Mouse (Mus musculus) spleen, adult 2 months (tissue): ENCODE results near the gene Smyd3. TPM values are rescaled to one million over a fixed set of nuclear protein-coding genes. Genes with fewer than 3 reads are reported as not detected.

Source experiments
- DNase-seq, 2 experiments: peaks; one replicate each; pipeline versions ENCODE4 v3.0.0 to v3.0.0-alpha.2; 2012 to 2021; ENCODE audit warnings: low spot score in 2 of 2, low read depth in 1 of 2
- H3K27ac ChIP-seq: fragments of 200-500 bp; 2 replicates; pipeline ENCODE4 v1.5.1; 2012; ENCODE audit warnings: low read length, inconsistent platforms; ENCODE audit not compliant: insufficient read depth
- H3K27me3 ChIP-seq: fragments of 200-500 bp; 2 replicates; pipeline ENCODE4 v1.6.1; 2012; ENCODE audit warnings: mild to moderate bottlenecking, moderate library complexity, low read length, inconsistent platforms; ENCODE audit not compliant: control insufficient read depth, insufficient read depth
- H3K36me3 ChIP-seq: fragments of 200-500 bp; 2 replicates; pipeline ENCODE4 v1.6.1; 2012; ENCODE audit warnings: mild to moderate bottlenecking, low read length, inconsistent platforms; ENCODE audit not compliant: control insufficient read depth, insufficient read depth
- H3K4me1 ChIP-seq: fragments of 200-500 bp; 2 replicates; pipeline ENCODE4 v1.6.1; 2011; ENCODE audit warnings: inconsistent platforms; ENCODE audit not compliant: control insufficient read depth, insufficient read depth, insufficient read length
- H3K4me3 ChIP-seq: fragments of 200-500 bp; 2 replicates; pipeline ENCODE4 v1.5.1; 2011; ENCODE audit warnings: mild to moderate bottlenecking, inconsistent platforms; ENCODE audit not compliant: insufficient read depth, insufficient read length; ENCODE audit errors: extremely low read depth
- CTCF ChIP-seq: fragments of 200-500 bp; IDR thresholded peaks from 2 replicates; pipeline ENCODE4 v1.5.1; 2011; ENCODE audit warnings: mild to moderate bottlenecking, inconsistent platforms; ENCODE audit not compliant: insufficient read depth, insufficient read length, insufficient replicate concordance; ENCODE audit errors: extremely low read depth
- POLR2A ChIP-seq: fragments of 200-500 bp; IDR thresholded peaks from 2 replicates; pipeline ENCODE4 v1.6.1; 2011; ENCODE audit warnings: low read depth, low read length, inconsistent platforms
- WGBS: fragments of 180-500 bp; shearing (Covaris S2); methylation state at CpG from one replicate; pipeline ENCODE4 v1.1.7; 2018; 5-methylcytosine and 5-hydroxymethylcytosine counted together
- polyA plus RNA-seq: library from polyadenylated mRNA; depleted of rRNA; stranded (reverse); fragments of >200 nt; gene quantifications from 2 replicates; pipeline ENCODE4 v1.2.3, GENCODE M21; 2012

The Smyd3 gene
- polyA plus RNA-seq, 1 experiment = 3.6 TPM

DNA sequence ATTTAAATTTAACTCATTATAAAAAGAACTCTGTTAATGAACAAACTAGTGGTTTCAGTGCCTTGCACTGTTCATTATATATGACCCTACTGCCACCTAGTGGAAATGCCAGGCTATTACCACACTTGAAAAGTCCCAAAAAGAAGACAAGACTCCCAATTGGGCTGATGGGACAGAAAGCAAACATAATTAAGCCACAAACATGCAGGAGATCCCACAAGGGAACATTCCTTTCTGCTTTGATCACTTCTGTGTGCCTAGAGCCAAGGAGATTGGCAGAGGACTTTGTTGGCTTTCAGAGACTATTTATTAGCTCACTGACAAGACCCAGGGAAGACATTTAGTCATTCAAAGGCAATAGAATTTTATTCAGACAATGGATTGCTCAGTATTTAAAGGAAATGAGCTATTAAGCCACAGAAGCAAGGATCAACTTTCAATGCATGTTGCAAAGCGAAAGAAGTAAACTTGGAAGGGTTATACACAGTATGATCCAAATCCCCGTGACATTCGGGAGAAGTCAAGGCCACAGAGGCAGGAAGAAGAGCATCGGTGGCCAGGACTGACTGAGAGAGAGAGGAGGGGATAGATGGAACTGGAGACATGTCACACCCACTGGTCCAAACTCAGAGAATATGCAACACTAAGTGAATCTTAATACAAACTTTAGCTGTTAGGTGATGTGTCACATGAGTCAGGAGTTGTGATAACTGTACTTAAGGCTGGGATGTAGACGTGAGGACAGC, 40.5 kb downstream of the Smyd3 start:
- peak; percentile 17 to 24 for DNase-seq
- TF ChIP-seq CTCF (no peak), POLR2A (no peak)
- Histone ChIP-seq H3K36me3 (0 out of 2 replicates have a peak, but pooled peaks cover 3% of the 10 kb centered on the region), H3K4me1 (no peaks in the 10 kb centered on the region), H3K27me3 (no peaks in the 10 kb centered on the region), H3K27ac (no peak overlapping the region), H3K4me3 (no peak overlapping the region)
- 90% methylated on average over 5 of the region's 5 CpGs for WGBS

DNA sequence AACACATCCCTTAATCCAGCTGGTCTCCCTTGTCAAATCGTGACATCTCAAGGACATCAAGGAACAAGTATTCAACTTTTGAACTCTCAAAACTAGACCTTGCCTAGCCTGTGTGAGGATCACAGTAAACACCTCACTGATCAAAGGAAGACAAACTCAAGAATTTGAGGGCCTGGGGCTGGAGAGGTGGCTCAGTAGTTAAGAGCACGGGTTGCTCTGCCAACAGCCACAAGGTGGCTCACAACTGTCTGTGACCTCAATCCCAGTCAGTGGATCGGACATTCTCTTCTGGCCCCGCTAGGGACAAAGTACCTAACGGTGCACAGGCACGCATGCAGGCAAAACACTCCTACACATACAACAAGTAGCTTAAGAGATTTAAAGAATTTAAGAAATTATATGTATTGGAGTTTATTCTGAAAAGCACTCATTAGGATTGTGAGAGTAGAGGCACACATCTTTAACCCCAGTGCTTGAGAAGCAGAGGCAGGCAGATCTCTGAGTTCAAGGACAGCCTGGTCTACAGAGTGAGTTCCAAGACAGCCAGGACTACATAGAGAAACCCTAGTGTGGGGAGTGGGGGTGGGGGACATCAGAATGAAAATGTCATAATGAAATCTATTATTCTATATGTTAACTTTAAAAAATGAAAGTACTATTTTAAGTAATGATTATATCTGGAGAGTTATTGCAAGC, 41.2 kb downstream of the Smyd3 start:
- TF ChIP-seq CTCF = no peak
- no peak for TF ChIP-seq POLR2A
- H3K36me3 ChIP-seq = 0 out of 2 replicates have a peak, but pooled peaks cover 3% of the 10 kb centered on the region
- H3K4me1 ChIP-seq = no peaks in the 10 kb centered on the region
- no peak overlapping the region for H3K27ac ChIP-seq
- 80% methylated on average over 6 of the region's 6 CpGs for WGBS
- DNase-seq = no peak
- no peaks in the 10 kb centered on the region for H3K27me3 ChIP-seq
- no peak overlapping the region for H3K4me3 ChIP-seq

DNA sequence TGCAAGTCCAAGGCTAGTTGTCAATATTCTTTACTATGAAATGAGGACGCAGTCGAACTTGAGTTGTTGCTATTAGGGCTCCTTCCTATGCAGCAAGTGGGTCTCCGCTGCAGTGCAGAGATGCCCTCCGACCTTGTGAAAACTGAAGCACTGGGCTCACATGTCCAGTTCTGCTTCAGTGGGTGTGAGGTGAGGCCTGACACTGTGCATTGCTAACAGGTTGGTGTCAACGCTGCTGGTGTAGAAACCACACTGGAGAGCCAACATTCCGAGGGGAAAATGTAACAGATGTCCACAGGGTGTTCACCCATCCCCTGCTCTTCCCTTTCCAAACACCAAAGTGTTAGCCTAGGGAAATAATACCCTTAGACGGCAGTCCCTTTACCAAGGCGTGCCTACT, 43.1 kb downstream of the Smyd3 start:
- DNase-seq = no peak
- no peaks in the 10 kb centered on the region for H3K4me1 ChIP-seq
- no peak overlapping the region for H3K4me3 ChIP-seq
- no peaks in the 10 kb centered on the region for H3K27me3 ChIP-seq
- H3K36me3 ChIP-seq = 0 out of 2 replicates have a peak, but pooled peaks cover 3% of the 10 kb centered on the region
- H3K27ac ChIP-seq = no peak overlapping the region
- 94% methylated on average over 8 of the region's 8 CpGs for WGBS
- TF ChIP-seq CTCF (no peak), POLR2A (no peak)

DNA sequence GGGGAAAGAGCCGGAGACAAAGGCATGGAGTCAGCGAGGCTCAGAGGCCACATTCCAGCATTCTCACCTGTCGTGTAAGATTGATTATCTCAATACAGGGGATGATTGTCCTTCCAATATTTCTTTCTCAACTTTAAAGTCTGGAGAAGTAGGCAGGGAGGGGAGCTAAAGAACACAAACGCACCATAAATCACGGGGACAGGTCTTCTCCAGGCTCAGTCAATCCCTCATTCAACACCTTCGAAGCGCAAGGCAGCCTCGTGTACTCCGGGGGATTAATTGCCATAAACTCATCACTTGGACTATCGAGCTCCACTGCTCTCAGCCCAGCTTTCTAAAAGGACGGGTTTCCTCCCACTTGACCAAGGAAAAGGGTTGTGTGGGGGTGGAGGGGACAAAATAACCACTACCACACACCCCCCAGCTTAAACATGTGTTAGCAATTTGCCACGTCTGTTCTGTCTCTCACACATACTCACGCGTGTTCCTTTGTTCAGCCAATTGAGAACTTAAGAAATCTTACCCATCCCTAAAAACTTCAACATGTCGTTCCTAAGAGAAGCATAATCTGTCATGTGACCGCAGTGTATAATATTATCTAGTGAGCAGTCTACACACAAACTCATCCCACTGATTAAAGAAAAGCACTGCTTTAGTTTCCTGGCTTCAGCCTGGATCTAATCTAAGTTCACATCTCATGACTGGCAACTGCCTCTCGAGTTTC, 43.8 kb downstream of the Smyd3 start:
- Histone ChIP-seq H3K27me3 (no peaks in the 10 kb centered on the region), H3K27ac (no peak overlapping the region), H3K36me3 (0 out of 2 replicates have a peak, but pooled peaks cover 3% of the 10 kb centered on the region), H3K4me3 (no peak overlapping the region), H3K4me1 (no peaks in the 10 kb centered on the region)
- no peak for TF ChIP-seq POLR2A
- no peak for TF ChIP-seq CTCF
- WGBS = 94% methylated on average over 17 of the region's 17 CpGs
- DNase-seq = no peak

DNA sequence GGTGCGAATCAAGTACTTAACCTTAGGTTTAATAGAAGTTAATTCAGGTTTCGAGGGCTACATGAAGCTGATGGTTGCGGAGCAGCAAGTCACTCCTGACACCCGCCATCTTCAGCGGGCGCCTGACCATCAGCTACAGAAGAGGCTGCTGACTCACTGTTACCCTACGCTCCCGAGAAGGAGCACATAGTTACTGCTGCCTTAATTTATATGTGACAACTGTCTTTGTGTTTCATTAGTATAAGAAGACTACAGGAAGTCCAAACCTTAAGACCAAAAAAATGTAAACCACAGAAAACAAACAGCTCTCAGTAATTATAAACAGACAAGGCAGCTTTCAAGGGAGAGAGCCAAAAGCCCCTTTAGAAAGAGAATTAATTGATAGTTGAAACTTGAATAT, 49.9 kb downstream of the Smyd3 start:
- 92% methylated on average over 8 of the region's 8 CpGs for WGBS
- H3K4me1 ChIP-seq = no peaks in the 10 kb centered on the region
- no peak for DNase-seq
- H3K36me3 ChIP-seq = 0 out of 2 replicates have a peak, but pooled peaks cover 3% of the 10 kb centered on the region
- H3K4me3 ChIP-seq = no peak overlapping the region
- TF ChIP-seq POLR2A (no peak), CTCF (no peak)
- H3K27ac ChIP-seq = no peak overlapping the region
- no peaks in the 10 kb centered on the region for H3K27me3 ChIP-seq

DNA sequence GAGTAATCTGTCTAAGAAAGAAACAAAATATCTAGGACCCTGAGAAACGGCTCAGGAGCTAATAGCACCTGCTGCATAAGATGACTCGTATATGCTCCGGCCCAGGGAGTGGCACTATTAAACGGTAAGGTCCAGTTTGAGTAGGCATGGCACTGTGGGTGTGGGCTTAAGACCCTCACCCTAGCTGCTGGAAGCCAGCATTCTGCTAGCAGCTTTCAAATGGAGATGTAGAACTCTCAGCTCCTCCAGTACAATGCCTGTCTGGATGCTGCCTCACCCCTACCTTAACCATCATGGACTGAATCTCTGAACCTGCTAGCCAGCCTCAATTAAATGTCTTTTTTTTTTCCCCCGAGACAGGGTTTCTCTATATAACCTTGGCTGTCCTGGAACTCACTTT, 55.5 kb downstream of the Smyd3 start:
- no peak overlapping the region for H3K4me3 ChIP-seq
- no peaks in the 10 kb centered on the region for H3K4me1 ChIP-seq
- no peaks in the 10 kb centered on the region for H3K36me3 ChIP-seq
- 91% methylated on average over 5 of the region's 5 CpGs for WGBS
- TF ChIP-seq POLR2A (no peak), CTCF (no peak)
- H3K27ac ChIP-seq = no peak overlapping the region
- no peak for DNase-seq
- H3K27me3 ChIP-seq = no peaks in the 10 kb centered on the region
